ENCODE assay signal across 8 mouse cellular contexts in the genomic region with DNA sequence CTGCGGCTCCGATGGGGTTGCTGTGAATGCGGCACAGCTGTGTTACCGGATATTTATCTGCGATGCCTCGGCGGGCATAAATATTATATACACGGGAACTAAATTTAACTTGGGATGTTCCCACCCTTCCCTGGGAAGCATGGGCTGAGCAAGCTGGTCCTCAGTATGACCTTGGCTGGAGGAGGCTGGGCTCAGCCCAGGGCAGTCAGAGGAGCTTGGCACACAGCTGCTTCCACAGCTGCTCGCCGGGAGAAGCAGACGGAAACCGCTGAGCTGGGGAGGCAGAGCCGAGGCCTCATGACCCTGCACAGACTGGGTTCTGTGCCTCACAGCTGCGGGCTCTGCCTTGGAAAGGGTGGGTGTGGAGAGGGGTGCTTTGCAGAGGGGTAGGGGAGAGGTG. TPM values are rescaled to one million over a fixed set of nuclear protein-coding genes. Genes with fewer than 3 reads are reported as not detected.
DNase-seq lines count a peak whose midpoint lies in the region; ATAC-seq and TF ChIP-seq lines count a peak whose summit lies in the region.

No protein-coding gene starts in this region.

- no peak overlapping the region for H3K4me3 ChIP-seq in kidney, embryonic 14.5 days (ENCODE audit: low read length)
- no peak overlapping the region for H3K4me3 ChIP-seq in kidney, adult 2 months (ENCODE audit: insufficient read depth, low read depth, low read length)
- no peak overlapping the region; the same call in 1 of the 2 replicates for H3K4me3 ChIP-seq in heart, embryonic 16.5 days (ENCODE audit: low read length)
- no peak overlapping the region for H3K4me3 ChIP-seq in lung, embryonic 15.5 days

- no peak for DNase-seq in kidney, adult 2 months
- peak; percentile 24 for DNase-seq in brain, embryonic 14.5 days (ENCODE audit: low read depth)
- no peak for DNase-seq in layer of hippocampus, adult 18-20 months (ENCODE audit: low spot score in 2 of 2)
- DNase-seq in adrenal gland, postnatal 4 days (ENCODE audit: low spot score in 2 of 2), result no peak

- H3K4me2 ChIP-seq in kidney, embryonic 14.5 days (replicated peaks; ENCODE audit: low read depth, low read length), result no peak overlapping the region
- H3K4me2 ChIP-seq in heart, embryonic 16.5 days (ENCODE audit: low read depth, low read length), result peak overlapping the region; percentile 27; the same call in 1 of the 2 replicates
- peak overlapping the region; percentile 15; the same call in 1 of the 2 replicates for H3K4me2 ChIP-seq in lung, embryonic 15.5 days

- H3K4me1 ChIP-seq in kidney, embryonic 14.5 days (ENCODE audit: control insufficient read depth, insufficient read depth, low read length), result no peaks in the 10 kb centered on the region
- no peaks in the 10 kb centered on the region for H3K4me1 ChIP-seq in kidney, adult 2 months (ENCODE audit: control insufficient read depth, insufficient read depth, low read length)
- peaks cover 22% of the 10 kb centered on the region for H3K4me1 ChIP-seq in heart, embryonic 16.5 days (ENCODE audit: control insufficient read depth, insufficient read depth, low read length)
- peaks cover 29% of the 10 kb centered on the region for H3K4me1 ChIP-seq in lung, embryonic 15.5 days

- ATAC-seq in kidney, embryonic 14.5 days (ENCODE audit: low FRiP score, low TSS enrichment), result peak; percentile 62; the same call in 1 of the 2 replicates
- ATAC-seq in heart, embryonic 16.5 days (replicated peaks; ENCODE audit: extremely low read depth, insufficient read depth, low FRiP score), result peak; percentile 76
- peak; percentile 84 for ATAC-seq in lung, embryonic 15.5 days (ENCODE audit: borderline replicate concordance, extremely low read depth, low FRiP score, low TSS enrichment)
- no peak for ATAC-seq in monocyte, adult 5-6 weeks (replicated peaks; ENCODE audit: insufficient number of reproducible peaks, low FRiP score, low TSS enrichment, poor library complexity, severe bottlenecking)

- H3K36me3 ChIP-seq in kidney, embryonic 14.5 days (ENCODE audit: control insufficient read depth, insufficient read depth, low read length), result no peaks in the 10 kb centered on the region
- H3K36me3 ChIP-seq in kidney, adult 2 months (ENCODE audit: control insufficient read depth, insufficient read depth, low read length), result no peaks in the 10 kb centered on the region
- no peaks in the 10 kb centered on the region for H3K36me3 ChIP-seq in heart, embryonic 16.5 days (ENCODE audit: control insufficient read depth, insufficient read depth)
- no peaks in the 10 kb centered on the region for H3K36me3 ChIP-seq in lung, embryonic 15.5 days

- no peak for TF ChIP-seq POLR2A in kidney, adult 2 months (IDR thresholded peaks at IDR 0.05; ENCODE audit: low read depth, low read length)
- no peak for TF ChIP-seq POLR2A in brain, embryonic 14.5 days (IDR thresholded peaks at IDR 0.05; ENCODE audit: borderline replicate concordance, extremely low read depth, insufficient read depth, insufficient read length, poor library complexity, severe bottlenecking)

- 0 out of 2 replicates have a peak, but pooled peaks cover 3% of the 10 kb centered on the region for H3K9me3 ChIP-seq in kidney, embryonic 14.5 days (ENCODE audit: control insufficient read depth, low read length)
- H3K9me3 ChIP-seq in heart, embryonic 16.5 days (replicated peaks; ENCODE audit: control insufficient read depth, low read length), result no peaks in the 10 kb centered on the region
- no peaks in the 10 kb centered on the region for H3K9me3 ChIP-seq in lung, embryonic 15.5 days

- WGBS in kidney, embryonic 14.5 days, result 42% methylated on average over 14 of the region's 14 CpGs
- 17% methylated on average over 14 of the region's 14 CpGs for WGBS in kidney, adult 2 months
- WGBS in heart, embryonic 16.5 days, result 38% methylated on average over 14 of the region's 14 CpGs
- 30% methylated on average over 14 of the region's 14 CpGs for WGBS in lung, embryonic 15.5 days

- no peak overlapping the region for H3K9ac ChIP-seq in kidney, embryonic 14.5 days (ENCODE audit: low read depth, low read length)
- H3K9ac ChIP-seq in heart, embryonic 16.5 days (ENCODE audit: low read length), result peak overlapping the region; percentile 41; the same call in 1 of the 2 replicates
- H3K9ac ChIP-seq in lung, embryonic 15.5 days, result no peak overlapping the region

- H3K27me3 ChIP-seq in kidney, embryonic 14.5 days (ENCODE audit: control insufficient read depth, insufficient read depth, low read length), result peaks cover 4% of the 10 kb centered on the region; the same call in 1 of the 2 replicates
- H3K27me3 ChIP-seq in kidney, adult 2 months (replicated peaks; ENCODE audit: control insufficient read depth, insufficient read depth, low read length), result no peaks in the 10 kb centered on the region; the same call in 1 of the 2 replicates
- H3K27me3 ChIP-seq in heart, embryonic 16.5 days (ENCODE audit: control insufficient read depth, insufficient read depth, low read length), result no peaks in the 10 kb centered on the region
- no peaks in the 10 kb centered on the region for H3K27me3 ChIP-seq in lung, embryonic 15.5 days

- TF ChIP-seq CTCF in kidney, adult 2 months (conservative IDR thresholded peaks at IDR 0.05; ENCODE audit: insufficient read depth, insufficient read length, low read depth, low read length), result no peak
- no peak for TF ChIP-seq CTCF in brain, embryonic 14.5 days (IDR thresholded peaks at IDR 0.05; ENCODE audit: borderline replicate concordance, extremely low read depth, insufficient read depth, insufficient read length)

- H3K27ac ChIP-seq in kidney, embryonic 14.5 days (ENCODE audit: low read depth, low read length), result no peak overlapping the region
- no peak overlapping the region for H3K27ac ChIP-seq in kidney, adult 2 months (ENCODE audit: insufficient read depth, low read depth, low read length)
- peak overlapping the region; percentile 67 for H3K27ac ChIP-seq in heart, embryonic 16.5 days (ENCODE audit: low read length)
- peak overlapping the region; percentile 35; the same call in 1 of the 2 replicates for H3K27ac ChIP-seq in lung, embryonic 15.5 days

RNA-seq across cellular contexts. Expression of gene Gna12, which starts 59.8 kb away (rescaled TPM):
- polyA plus RNA-seq in kidney, embryonic 14.5 days (2014; fragmentation: Nextera tagmentation; extraction: Ambion mirVana), result 20.4 and 22.1 TPM in 2 replicates
- 122 and 136 TPM in 2 replicates for polyA plus RNA-seq in kidney, adult 2 months (2012; rRNA removed)
- polyA plus RNA-seq in brain, embryonic 14.5 days (2012; rRNA removed), result 96.8 and 122 TPM in 2 replicates
- polyA plus RNA-seq in heart, embryonic 16.5 days (2015; fragmentation: Nextera tagmentation; extraction: Ambion mirVana), result 7.1 and 11.0 TPM in 2 replicates
- polyA plus RNA-seq in lung, embryonic 15.5 days (2015; fragmentation: Nextera tagmentation; extraction: Ambion mirVana), result 50.9 and 59.9 TPM in 2 replicates
- 10 to 100 TPM; 86.2 to 95.6 TPM for total RNA-seq in layer of hippocampus, adult 18-20 months (2021)
- 10.1 to 11.7 TPM (median 10.6 TPM) in 3 replicates for total RNA-seq in monocyte, adult 5-6 weeks (2017)
- total RNA-seq in adrenal gland, postnatal 4 days (2021), result 100 to 1,000 TPM; 134 TPM

Comparison
In these comparisons a context has a peak if more than half of its experiments do, and no peak if none do; other contexts are left out.
1. H3K27ac ChIP-seq: peak in heart, embryonic 16.5 days (single experiment) and lung, embryonic 15.5 days (single experiment); none in kidney, embryonic 14.5 days (single experiment) and kidney, adult 2 months (single experiment).